Mouse (Mus musculus) bone marrow macrophage, adult 2 months (primary cell): ENCODE data around the gene Rps16. TPM values are rescaled to one million over a fixed set of nuclear protein-coding genes. Genes with fewer than 3 reads are reported as not detected.
A peak's percentile ranks its signal among the peaks of the same experiment; 100 is the strongest.

Experiments used
- H3K27ac ChIP-seq: 2 replicates; pipeline ENCODE4 v1.5.1; 2012; ENCODE audit warnings: low read depth, low read length; ENCODE audit not compliant: insufficient read depth
- H3K4me1 ChIP-seq: 2 replicates; pipeline ENCODE4 v1.6.1; 2012; ENCODE audit warnings: low read length; ENCODE audit not compliant: control insufficient read depth, insufficient read depth
- H3K4me3 ChIP-seq: 2 replicates; pipeline ENCODE4 v1.5.1; 2012; ENCODE audit warnings: mild to moderate bottlenecking, low read length, moderate library complexity; ENCODE audit not compliant: insufficient read depth
- CTCF ChIP-seq: IDR thresholded peaks from 2 replicates; pipeline ENCODE4 v1.5.1; 2012; ENCODE audit warnings: low read depth, mild to moderate bottlenecking, low read length, moderate library complexity
- POLR2A ChIP-seq: IDR thresholded peaks from 2 replicates; pipeline ENCODE4 v1.6.1; 2012; ENCODE audit warnings: mild to moderate bottlenecking, low read depth, low read length, borderline replicate concordance
- polyA plus RNA-seq: library from polyadenylated mRNA; stranded (reverse); fragments of >200 nt; gene quantifications from 2 replicates; pipeline ENCODE4 v1.2.4, GENCODE M21; 2012; ENCODE audit not compliant: missing spikeins, insufficient read depth, insufficient read length

Rps16 gene
- polyA plus RNA-seq, 1 experiment, result 823 TPM

DNA sequence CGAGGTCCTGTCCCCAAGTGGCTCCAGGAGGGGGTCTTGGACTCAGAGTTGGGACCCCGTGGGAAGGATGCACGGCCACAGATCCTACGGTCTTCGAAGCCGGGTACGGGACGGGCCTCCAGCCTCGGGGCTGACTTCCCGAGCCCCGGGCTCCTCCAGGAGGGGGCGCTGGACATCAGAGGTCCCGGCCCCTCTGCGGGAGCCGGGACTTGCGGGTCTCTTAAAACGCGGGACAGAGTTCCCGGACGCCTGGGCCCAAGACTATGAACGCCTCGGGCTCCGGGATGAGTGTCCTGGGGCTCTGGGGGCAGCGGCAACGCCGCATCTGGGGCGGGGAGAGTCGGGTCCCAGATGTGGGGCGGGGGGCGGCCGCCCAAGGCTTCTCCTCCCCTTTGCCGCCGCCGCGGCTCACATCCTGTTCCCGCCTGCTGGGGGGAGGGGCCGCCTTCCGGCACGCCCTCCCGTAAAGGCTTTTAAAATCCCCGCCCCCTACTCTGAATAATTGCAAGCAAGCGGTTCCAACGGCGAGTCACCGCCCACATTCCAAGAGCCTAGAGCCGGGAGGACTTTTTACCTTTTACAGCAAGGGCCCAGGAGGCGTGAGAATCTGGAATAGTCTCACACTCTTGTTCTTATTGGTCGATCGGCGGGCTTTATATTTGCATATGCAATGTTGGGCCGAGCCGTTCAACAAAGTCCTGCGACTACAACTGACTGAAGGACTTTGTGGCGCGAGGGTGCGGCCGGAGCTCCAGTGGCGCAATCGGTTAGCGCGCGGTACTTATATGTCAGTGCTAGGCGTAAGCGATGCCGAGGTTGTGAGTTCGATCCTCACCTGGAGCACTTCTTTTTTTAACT is 22.0 kb downstream of the Rps16 start, which contains the start of gene Plekhg2:
TSS of gene Plekhg2 (minus strand) at position 349 of the 858 bp plus-strand sequence.
- TF ChIP-seq POLR2A (no peak), CTCF (peak; percentile 67)
- peaks cover 10% of the 10 kb centered on the region for H3K4me1 ChIP-seq
- peak within 1 kb of the TSS; percentile 76 for H3K27ac ChIP-seq
- H3K4me3 ChIP-seq, result peak within 1 kb of the TSS; percentile 79

DNA sequence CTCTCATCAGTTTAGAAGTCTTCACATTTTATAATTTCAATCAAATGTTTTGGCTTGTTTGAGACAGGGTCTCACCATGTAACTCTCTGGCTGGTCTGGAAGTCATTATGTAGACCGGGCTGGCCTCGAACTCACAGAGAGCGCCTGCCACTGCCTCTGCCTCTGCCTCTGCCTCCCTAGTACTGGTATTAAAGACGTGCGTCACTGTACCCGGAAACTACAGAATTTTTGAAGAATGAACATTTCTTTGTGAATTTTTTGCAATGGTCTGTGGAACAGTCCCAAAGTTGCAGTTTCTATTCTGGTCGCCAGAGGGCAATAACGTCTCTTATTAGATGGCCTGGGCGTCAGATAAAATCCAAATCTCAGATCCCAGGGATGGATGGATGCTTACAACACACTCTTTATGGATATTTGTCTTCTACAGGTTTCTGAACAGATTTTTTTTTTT is 22.7 kb downstream of the Rps16 start:
- H3K27ac ChIP-seq, result peak overlapping the region; percentile 76
- H3K4me1 ChIP-seq, result peaks cover 10% of the 10 kb centered on the region
- H3K4me3 ChIP-seq, result peak overlapping the region; percentile 52
- TF ChIP-seq CTCF (no peak), POLR2A (no peak)

DNA sequence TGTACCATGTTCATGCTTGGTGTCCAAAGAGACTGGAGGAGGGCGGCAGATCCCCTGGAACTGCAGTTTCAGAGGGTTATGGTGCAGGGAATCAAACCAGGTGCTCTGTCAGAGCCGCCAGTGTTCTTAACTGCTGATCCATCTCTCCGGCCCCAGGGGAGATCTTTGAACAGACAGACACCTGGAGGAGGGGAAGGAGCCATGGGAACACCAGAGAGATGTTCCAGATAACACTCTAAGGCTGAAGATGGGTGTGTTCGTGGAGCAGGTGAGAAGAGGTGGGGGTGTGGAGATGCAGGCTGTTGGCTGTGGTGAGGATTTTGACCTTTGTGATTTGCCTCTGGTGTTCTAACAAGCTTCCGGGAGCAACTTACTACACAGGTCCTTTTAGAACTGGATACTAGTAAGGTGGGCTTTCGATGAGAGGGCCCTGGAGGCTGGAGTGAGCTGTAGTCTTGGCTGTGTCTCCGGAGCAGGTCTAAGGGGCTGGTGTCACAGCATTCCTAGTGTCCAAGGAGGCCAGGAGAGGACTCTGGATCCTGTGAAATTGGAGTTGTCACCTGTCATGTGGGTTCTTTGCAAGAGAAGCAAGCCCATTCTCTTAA is 23.5 kb downstream of the Rps16 start:
- TF ChIP-seq CTCF (no peak), POLR2A (no peak)
- Histone ChIP-seq H3K4me3 (no peak overlapping the region), H3K4me1 (peaks cover 10% of the 10 kb centered on the region), H3K27ac (peak overlapping the region; percentile 100)

DNA sequence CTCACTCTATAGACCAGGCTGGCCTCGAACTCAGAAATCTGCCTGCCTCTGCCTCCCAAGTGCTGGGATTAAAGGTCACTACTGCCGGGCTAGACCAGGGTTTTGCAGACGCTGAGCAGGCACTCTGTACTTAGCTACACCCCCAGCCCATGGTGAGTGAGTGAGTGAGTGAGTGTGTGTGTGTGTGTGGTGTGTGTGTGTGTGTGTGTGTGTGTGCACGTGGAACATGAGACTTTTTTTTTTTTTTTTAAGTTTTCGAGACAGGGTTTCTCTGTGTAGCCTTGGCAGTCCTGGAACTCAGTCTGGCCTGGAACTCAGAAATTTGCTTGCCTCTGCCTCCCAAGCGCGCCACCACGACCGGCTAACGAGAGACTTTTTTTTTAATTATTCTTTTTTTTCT is 24.2 kb downstream of the Rps16 start:
- Histone ChIP-seq H3K4me1 (peaks cover 10% of the 10 kb centered on the region), H3K27ac (peak overlapping the region; percentile 100), H3K4me3 (peak overlapping the region; percentile 84; the same call in 1 of the 2 replicates)
- TF ChIP-seq POLR2A, result no peak
- no peak for TF ChIP-seq CTCF

DNA sequence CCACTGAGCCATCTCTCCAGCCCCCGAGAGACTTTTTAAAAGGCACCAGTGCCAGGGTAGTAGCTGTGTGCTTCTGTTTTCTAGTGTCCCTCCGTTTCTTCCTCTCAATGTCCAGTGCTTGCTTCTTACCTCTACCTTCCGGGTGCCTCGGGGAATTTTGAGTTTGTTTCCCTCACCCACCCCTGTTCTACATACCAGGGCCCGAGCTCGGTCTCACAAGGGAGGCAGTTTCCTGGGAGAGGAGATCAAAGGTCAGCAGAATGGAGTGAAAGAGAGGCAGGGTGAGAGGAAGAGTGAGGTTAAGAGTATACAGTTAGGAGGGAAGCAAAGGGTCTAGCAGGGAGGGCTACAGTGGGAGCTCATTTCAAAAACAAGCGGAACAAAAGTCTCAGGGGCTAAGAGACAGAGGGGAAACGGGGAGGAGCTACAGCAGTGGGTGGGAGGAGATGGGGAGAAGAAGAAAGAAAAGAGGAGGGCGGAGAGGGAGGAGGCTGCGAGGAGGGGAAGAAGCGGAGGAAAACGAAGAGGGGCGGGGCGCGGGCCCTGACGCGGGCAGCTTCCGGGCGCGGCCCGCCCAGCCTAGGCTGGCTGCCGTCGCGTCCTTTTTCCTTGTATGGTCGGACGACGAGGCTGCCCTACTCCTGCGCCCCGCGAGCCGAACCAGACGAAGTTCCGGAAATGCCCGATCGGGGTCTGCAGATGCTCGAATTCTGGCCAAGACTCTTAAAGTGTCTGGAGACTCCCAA is 24.9 kb downstream of the Rps16 start:
- Histone ChIP-seq H3K4me3 (peak overlapping the region; percentile 84), H3K4me1 (peaks cover 11% of the 10 kb centered on the region), H3K27ac (peak overlapping the region; percentile 100)
- TF ChIP-seq POLR2A, result no peak
- no peak for TF ChIP-seq CTCF

DNA sequence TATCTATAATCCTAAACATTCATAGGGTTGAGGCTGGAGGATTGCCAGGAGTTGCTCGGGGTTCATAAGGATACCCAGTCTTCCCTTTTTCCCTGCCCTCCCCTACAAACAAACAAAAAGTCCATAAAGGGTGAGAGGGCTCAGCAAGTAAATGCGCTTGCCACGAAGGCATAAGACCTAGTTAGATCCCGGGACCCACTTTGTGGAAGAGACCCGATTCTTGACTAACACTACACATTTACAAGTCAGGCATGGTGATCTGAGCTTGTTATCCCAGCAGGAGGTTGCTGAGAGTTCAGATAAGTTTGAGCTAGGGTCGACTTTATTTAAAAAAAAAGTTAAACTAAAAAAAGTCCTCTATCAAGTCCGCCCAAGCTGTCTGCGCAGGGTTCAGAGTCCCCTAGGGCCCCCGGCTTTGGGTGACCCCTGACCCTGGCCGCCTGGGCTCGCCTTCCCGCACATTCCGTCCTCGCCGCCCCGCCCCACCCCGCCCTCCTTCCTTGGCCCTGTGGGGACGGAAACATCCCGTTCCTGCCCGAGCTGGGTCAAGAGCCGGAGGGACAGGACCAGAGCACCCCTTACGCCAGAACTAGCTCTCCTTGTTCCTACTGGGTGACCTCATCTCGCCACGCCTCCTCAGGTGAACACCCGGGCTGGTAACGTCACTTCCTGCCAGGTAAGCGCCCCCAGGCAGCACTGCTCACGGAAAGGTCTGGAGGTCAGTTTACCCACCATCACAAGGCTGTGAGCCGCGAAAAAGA is 25.7 kb downstream of the Rps16 start:
- Histone ChIP-seq H3K27ac (peak overlapping the region; percentile 92), H3K4me1 (peaks cover 16% of the 10 kb centered on the region), H3K4me3 (peak overlapping the region; percentile 67)
- TF ChIP-seq POLR2A (no peak), CTCF (no peak)

DNA sequence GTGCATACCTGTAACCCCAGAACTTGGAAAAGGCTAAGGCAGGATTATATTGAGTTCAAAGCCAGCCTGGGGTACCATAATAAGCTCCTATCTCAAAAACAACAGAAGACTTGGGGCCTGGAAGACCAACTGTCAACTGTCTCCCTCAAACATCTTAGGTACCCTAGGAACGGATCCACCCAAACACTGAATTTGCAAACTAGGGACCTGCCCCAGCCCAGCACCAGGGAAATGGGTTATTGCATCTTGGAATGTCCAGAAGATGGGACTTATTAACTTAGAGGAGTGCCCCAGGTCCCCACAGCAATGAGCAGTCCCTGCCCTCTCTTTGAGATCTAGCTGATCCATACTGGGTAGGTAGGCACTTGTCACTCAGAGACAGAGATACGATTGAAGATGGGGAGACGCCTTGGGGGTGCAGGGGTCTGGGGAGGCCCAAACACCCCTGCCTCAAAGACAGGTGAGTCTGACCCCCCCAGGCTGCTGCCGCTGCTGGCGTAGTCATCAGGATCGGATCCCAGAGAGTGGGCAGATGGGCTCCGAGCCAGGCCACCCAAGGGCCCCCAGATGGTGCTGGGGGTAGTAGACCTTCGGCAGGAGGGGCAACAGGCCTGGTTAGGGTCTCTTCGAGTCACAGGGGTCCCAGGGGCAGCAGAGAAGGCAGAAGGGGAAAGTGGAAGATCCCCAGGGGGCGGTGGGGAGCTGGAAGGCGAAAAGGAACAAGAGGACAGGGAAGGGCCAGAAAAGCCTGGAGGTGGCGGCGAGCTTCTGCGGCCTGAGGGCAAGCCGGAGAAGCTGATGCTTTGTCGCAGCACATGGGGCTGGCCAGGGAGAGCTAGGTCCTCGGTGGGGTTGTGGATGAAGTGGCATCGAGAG is 27.0 kb downstream of the Rps16 start:
- Histone ChIP-seq H3K27ac (peak overlapping the region; percentile 88), H3K4me1 (peaks cover 20% of the 10 kb centered on the region)
- TF ChIP-seq CTCF (no peak), POLR2A (no peak)

DNA sequence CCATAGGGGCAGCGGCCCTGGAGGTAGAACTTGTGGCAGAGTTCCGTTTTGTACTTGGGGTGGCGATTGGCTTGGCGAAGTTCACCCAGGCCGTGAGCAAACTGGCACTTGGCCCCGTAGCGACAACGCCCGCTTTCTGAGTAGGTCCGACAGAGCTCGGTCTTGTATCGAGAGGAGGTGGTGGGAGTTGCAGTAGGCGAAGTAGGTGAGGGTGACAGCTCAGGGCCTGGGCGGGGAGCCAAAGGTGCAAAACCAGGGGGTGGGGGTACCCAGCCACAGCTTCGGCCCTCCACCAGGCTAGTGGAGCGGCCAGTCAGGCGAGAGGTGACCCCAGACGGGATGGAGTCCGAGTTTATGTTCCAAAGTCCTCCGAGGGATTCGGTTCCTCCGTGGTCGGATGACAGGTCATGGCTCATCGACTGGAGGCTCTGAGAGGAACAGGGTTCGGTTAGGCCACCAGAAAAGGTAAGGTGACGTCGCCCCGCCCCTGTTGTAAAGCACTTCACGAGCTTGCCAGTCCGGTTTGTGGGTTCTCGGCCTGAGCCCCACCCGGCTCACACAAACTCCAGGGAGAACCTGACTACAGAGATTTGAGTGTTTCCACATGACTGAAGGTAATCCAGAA is 27.7 kb downstream of the Rps16 start:
- Histone ChIP-seq H3K4me3 (peak overlapping the region; percentile 93), H3K4me1 (peaks cover 23% of the 10 kb centered on the region), H3K27ac (peak overlapping the region; percentile 88)
- TF ChIP-seq POLR2A, result no peak
- no peak for TF ChIP-seq CTCF

More for the DNA sequence above, 27.0 kb downstream of the Rps16 start:
- H3K4me3 ChIP-seq, result peak overlapping the region; percentile 93
